Mouse (Mus musculus) pancreas, adult 10 weeks (tissue): ENCODE measurements around the gene Ctsq. TPM values are rescaled to one million over a fixed set of nuclear protein-coding genes. Genes with fewer than 3 reads are reported as not detected.

ENCODE experiments used
- polyA plus RNA-seq: library from polyadenylated mRNA; stranded (reverse); fragments of 350-450 nt; fragmentation: Illumina TruSeq; extraction: RNeasy Lipid Tissue Mini Kit (QIAGEN cat#74804); gene quantifications from one replicate; pipeline ENCODE4 v1.2.3, GENCODE M21; 2015; ENCODE audit warnings: low read depth, low replicate concordance; ENCODE audit not compliant: insufficient read depth

Gene Ctsq
- polyA plus RNA-seq: not detected

GRCm38 (mm10) chr13:61040531-61040930, at the start of gene Ctsq:
TSS of gene Ctsq (minus strand) at chr13:61040631.

GRCm38 (mm10) chr13:61005859-61006258, 34.6 kb downstream of the Ctsq start, which contains the start of gene Ctsj:
TSS of gene Ctsj (minus strand) at chr13:61005959.

Other genes with a start within 250 kb of the Ctsq start
- not detected for gene Ctsll3, start 237.8 kb downstream of the Ctsq start, polyA plus RNA-seq
- gene 4930486L24Rik, start 176.2 kb downstream of the Ctsq start, polyA plus RNA-seq: not detected
- gene Gm49392, start 143.7 kb downstream of the Ctsq start, polyA plus RNA-seq: not detected
- 2.4 TPM for gene Ctla2b, start 143.2 kb downstream of the Ctsq start, polyA plus RNA-seq
- gene Tpbpb, start 135.8 kb downstream of the Ctsq start, polyA plus RNA-seq: not detected
- gene Gm49393, start 105.0 kb downstream of the Ctsq start, polyA plus RNA-seq: not detected
- gene Gm49391, start 104.1 kb downstream of the Ctsq start, polyA plus RNA-seq: 1.7 TPM
- gene Ctla2a, start 104.0 kb downstream of the Ctsq start, polyA plus RNA-seq: 25.1 TPM
- not detected for gene Tpbpa, start 98.6 kb downstream of the Ctsq start, polyA plus RNA-seq
- not detected for gene Ctsj, start 34.7 kb downstream of the Ctsq start, polyA plus RNA-seq
- gene Ctsr, start 123.6 kb upstream of the Ctsq start, polyA plus RNA-seq: not detected
- gene Cts6, start 162.8 kb upstream of the Ctsq start, polyA plus RNA-seq: not detected
- gene Cts8, start 214.7 kb upstream of the Ctsq start, polyA plus RNA-seq: not detected
- not detected for gene Gm49398, start 248.2 kb upstream of the Ctsq start, polyA plus RNA-seq